Mouse (Mus musculus) hindbrain, embryonic 13.5 days (tissue): Measurements from ENCODE around the gene Tmem63a. TPM values are rescaled to one million over a fixed set of nuclear protein-coding genes. Genes with fewer than 3 reads are reported as not detected.

ENCODE experiments used
- ATAC-seq: fragments of 200-750 bp; cut with Nextera tagmentation; 2 replicates; pipeline ENCODE4 v1.8.0; 2017; ENCODE audit warnings: moderate TSS enrichment; ENCODE audit not compliant: low FRiP score
- H3K27ac ChIP-seq: fragments of 300-500 bp; sonication (generic); 2 replicates; pipeline ENCODE4 v1.5.1; 2015; ENCODE audit warnings: inconsistent platforms, mild to moderate bottlenecking, moderate library complexity
- H3K27me3 ChIP-seq: fragments of 300-500 bp; sonication (generic); 2 replicates; pipeline ENCODE4 v1.6.1; 2015; ENCODE audit warnings: mild to moderate bottlenecking, inconsistent platforms
- H3K36me3 ChIP-seq: fragments of 300-500 bp; sonication (generic); 2 replicates; pipeline ENCODE4 v1.6.1; 2015; ENCODE audit warnings: mild to moderate bottlenecking, inconsistent platforms
- H3K4me1 ChIP-seq: fragments of 300-500 bp; sonication (generic); replicated peaks from 2 replicates; pipeline ENCODE4 v1.6.1; 2015; ENCODE audit warnings: inconsistent platforms
- H3K4me2 ChIP-seq: fragments of 300-500 bp; sonication (generic); 2 replicates; pipeline ENCODE4 v1.6.1; 2015; ENCODE audit warnings: inconsistent platforms, mild to moderate bottlenecking, moderate library complexity
- H3K4me3 ChIP-seq: fragments of 300-500 bp; sonication (generic); 2 replicates; pipeline ENCODE4 v1.5.1; 2015; ENCODE audit warnings: mild to moderate bottlenecking, inconsistent platforms
- H3K9ac ChIP-seq: fragments of 300-500 bp; sonication (generic); 2 replicates; pipeline ENCODE4 v1.6.1; 2015; ENCODE audit warnings: mild to moderate bottlenecking, inconsistent platforms
- H3K9me3 ChIP-seq: fragments of 300-500 bp; sonication (generic); 2 replicates; pipeline ENCODE4 v1.6.1; 2016; ENCODE audit warnings: inconsistent platforms
- WGBS: fragments of 180-500 bp; shearing (Covaris S2); methylation state at CpG from one replicate; pipeline ENCODE4 v1.1.7; 2015; 5-methylcytosine and 5-hydroxymethylcytosine counted together
- polyA plus RNA-seq: library from polyadenylated mRNA; unstranded; fragments of >200 nt; fragmentation: Nextera tagmentation; extraction: Ambion mirVana; gene quantifications from 2 replicates; pipeline ENCODE4 v1.2.1, GENCODE M21; 2015

Tmem63a gene
- polyA plus RNA-seq, 1 experiment from 2014 or later: 1.8 TPM

DNA sequence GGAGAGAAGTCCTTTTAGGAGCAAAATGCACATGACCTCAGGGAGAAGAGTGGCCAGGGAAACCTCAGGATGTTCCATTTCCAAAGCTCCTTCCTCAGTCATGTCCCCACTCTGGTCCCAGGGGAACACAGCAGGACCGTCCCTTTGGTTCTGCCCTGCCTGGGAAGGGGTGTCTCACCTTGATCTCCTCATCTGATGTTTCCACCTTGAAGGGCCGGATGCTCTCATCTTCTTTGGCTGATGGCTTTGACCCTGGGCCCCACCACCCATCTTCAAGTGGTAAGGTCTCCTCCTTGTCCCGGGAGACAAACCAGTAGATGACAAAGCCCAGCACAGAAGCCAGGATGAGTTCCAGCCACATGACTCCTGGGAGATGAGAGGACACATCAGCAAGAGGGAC is 59.5 kb downstream of the Tmem63a start:
- WGBS: 85% methylated on average over 3 of the region's 3 CpGs
- Histone ChIP-seq H3K4me1 (peaks cover 13% of the 10 kb centered on the region), H3K27ac (no peak overlapping the region), H3K9me3 (no peaks in the 10 kb centered on the region), H3K9ac (no peak overlapping the region), H3K27me3 (no peaks in the 10 kb centered on the region), H3K4me2 (no peak overlapping the region), H3K36me3 (no peaks in the 10 kb centered on the region), H3K4me3 (no peak overlapping the region)
- no peak for ATAC-seq

- Histone ChIP-seq H3K27me3 (no peaks in the 10 kb centered on the region), H3K27ac (no peak overlapping the region), H3K9me3 (no peaks in the 10 kb centered on the region), H3K4me2 (no peak overlapping the region), H3K4me3 (no peak overlapping the region), H3K4me1 (peaks cover 13% of the 10 kb centered on the region), H3K9ac (no peak overlapping the region), H3K36me3 (no peaks in the 10 kb centered on the region)
- no peak for ATAC-seq
- 88% methylated on average over 2 of the region's 2 CpGs for WGBS
These were observed 61.6 kb downstream of the Tmem63a start for GRCm38 (mm10) chr1:181003790-181004189.

GRCm38 (mm10) chr1:181005331-181005730 is 63.2 kb downstream of the Tmem63a start:
- Histone ChIP-seq H3K27ac (no peak overlapping the region), H3K36me3 (no peaks in the 10 kb centered on the region), H3K4me3 (no peak overlapping the region), H3K4me2 (no peak overlapping the region), H3K9ac (no peak overlapping the region), H3K27me3 (no peaks in the 10 kb centered on the region), H3K4me1 (peaks cover 9% of the 10 kb centered on the region), H3K9me3 (no peaks in the 10 kb centered on the region)
- no peak for ATAC-seq
- WGBS: 90% methylated on average over 8 of the region's 8 CpGs

DNA sequence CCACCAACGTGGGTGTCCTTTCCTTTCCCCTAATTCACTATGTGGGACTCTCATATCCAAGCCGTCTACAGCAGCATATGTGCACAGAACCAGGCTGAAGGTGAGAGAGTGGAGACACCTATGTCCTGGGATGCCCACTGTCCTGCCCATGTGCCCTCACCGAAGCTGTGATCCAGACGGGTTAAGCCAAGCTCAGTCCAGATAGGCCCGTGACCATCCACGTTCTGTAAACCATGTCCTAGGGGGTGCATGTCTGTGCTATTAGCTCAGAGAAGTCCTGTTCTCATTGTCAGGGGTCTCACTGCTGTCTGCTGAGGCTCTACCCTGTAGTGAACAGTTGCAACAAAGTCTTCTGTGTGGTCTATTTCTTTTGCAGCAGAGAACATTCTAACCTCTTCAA is 65.7 kb downstream of the Tmem63a start:
- H3K9me3 ChIP-seq: no peaks in the 10 kb centered on the region
- H3K4me3 ChIP-seq: no peak overlapping the region
- H3K27me3 ChIP-seq: no peaks in the 10 kb centered on the region
- ATAC-seq: no peak
- no peak overlapping the region for H3K27ac ChIP-seq
- H3K9ac ChIP-seq: no peak overlapping the region
- no peak overlapping the region for H3K4me2 ChIP-seq
- 93% methylated on average over 6 of the region's 6 CpGs for WGBS
- no peaks in the 10 kb centered on the region for H3K36me3 ChIP-seq
- no peaks in the 10 kb centered on the region for H3K4me1 ChIP-seq

DNA sequence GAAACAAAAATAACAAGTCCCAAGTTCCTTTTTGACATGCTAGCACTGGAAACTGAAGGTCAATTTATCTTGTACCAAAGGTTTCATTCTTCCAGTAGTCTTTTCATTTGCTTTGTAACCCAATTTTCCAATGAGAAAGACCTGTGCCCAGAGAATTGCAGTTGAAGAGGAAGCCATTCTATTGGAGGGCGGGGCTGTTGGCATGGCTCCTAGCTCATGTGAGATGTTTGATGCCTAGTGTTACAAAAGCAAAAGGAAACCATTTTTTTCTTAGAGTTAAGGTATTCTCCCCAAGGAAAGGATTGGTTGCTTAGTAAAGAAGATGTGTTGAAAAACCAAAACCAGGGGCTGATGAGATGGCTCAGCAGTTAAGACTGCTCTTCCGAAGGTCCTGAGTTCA is 66.1 kb downstream of the Tmem63a start:
- Histone ChIP-seq H3K4me1 (no peaks in the 10 kb centered on the region), H3K9ac (no peak overlapping the region), H3K27ac (no peak overlapping the region), H3K36me3 (no peaks in the 10 kb centered on the region), H3K27me3 (no peaks in the 10 kb centered on the region), H3K4me2 (no peak overlapping the region), H3K4me3 (no peak overlapping the region), H3K9me3 (no peaks in the 10 kb centered on the region)
- no peak for ATAC-seq
- WGBS: 97% methylated on average over 2 of the region's 2 CpGs

GRCm38 (mm10) chr1:181009011-181009590 is 67.0 kb downstream of the Tmem63a start:
- Histone ChIP-seq H3K4me3 (no peak overlapping the region), H3K9me3 (no peaks in the 10 kb centered on the region), H3K27me3 (no peaks in the 10 kb centered on the region), H3K27ac (no peak overlapping the region), H3K4me1 (no peaks in the 10 kb centered on the region), H3K9ac (no peak overlapping the region), H3K4me2 (no peak overlapping the region), H3K36me3 (no peaks in the 10 kb centered on the region)
- no peak for ATAC-seq
- 91% methylated on average over 4 of the region's 4 CpGs for WGBS

- 63% methylated on average over 3 of the region's 3 CpGs for WGBS
- H3K27me3 ChIP-seq: no peaks in the 10 kb centered on the region
- H3K4me3 ChIP-seq: no peak overlapping the region
- ATAC-seq: no peak
- H3K9me3 ChIP-seq: no peaks in the 10 kb centered on the region
- no peak overlapping the region for H3K4me2 ChIP-seq
- H3K4me1 ChIP-seq: no peaks in the 10 kb centered on the region
- H3K36me3 ChIP-seq: no peaks in the 10 kb centered on the region
- no peak overlapping the region for H3K9ac ChIP-seq
- H3K27ac ChIP-seq: no peak overlapping the region
These were observed 67.6 kb downstream of the Tmem63a start for GRCm38 (mm10) chr1:181009754-181010153.

DNA sequence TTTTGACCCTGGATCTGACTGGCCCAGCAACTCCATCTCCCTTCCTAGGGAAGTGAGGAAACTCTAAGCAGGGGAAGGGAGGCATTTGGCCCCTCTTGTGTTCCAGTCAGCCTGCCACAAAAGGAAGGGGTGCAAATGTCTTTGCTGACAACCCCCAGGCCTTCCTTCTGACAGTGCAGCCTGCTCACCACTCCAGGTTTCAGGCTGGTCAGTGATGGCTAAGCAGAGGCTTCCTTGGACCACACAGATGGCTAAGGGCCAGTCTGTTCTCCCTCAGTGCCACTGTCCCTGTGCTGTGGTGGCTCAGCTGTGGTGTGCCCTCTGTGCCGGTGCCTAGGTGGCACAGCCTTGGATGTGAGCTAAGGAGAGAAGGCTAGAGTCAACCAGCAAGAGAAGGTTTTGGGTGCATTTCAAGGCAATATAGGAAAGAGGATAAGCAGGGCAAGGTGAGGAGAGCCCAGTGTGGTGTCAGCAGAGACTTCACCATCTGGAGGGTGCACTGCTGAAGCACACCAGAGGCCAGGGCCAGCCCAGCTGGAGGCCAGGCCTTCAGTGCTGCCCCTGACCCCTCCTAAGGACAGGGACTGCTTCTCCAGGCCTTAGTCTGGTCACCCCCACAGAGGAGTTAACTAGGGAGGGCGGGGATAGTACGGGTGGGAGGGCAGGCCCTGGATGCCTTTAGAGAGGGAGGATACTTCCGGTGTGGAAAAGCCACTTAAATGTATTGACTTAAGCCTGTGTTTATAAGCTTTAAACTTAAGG is 68.2 kb downstream of the Tmem63a start:
- H3K9ac ChIP-seq: no peak overlapping the region
- H3K4me1 ChIP-seq: peaks cover 5% of the 10 kb centered on the region
- H3K9me3 ChIP-seq: no peaks in the 10 kb centered on the region
- no peaks in the 10 kb centered on the region for H3K36me3 ChIP-seq
- H3K27me3 ChIP-seq: no peaks in the 10 kb centered on the region
- no peak overlapping the region for H3K27ac ChIP-seq
- H3K4me2 ChIP-seq: no peak overlapping the region
- H3K4me3 ChIP-seq: no peak overlapping the region
- WGBS: 68% methylated on average over 4 of the region's 4 CpGs
- no peak for ATAC-seq

GRCm38 (mm10) chr1:181011601-181012000 is 69.5 kb downstream of the Tmem63a start:
- no peaks in the 10 kb centered on the region for H3K9me3 ChIP-seq
- no peak overlapping the region for H3K4me2 ChIP-seq
- H3K36me3 ChIP-seq: no peaks in the 10 kb centered on the region
- ATAC-seq: no peak
- H3K9ac ChIP-seq: no peak overlapping the region
- H3K27ac ChIP-seq: no peak overlapping the region
- H3K4me1 ChIP-seq: peaks cover 13% of the 10 kb centered on the region
- no peak overlapping the region for H3K4me3 ChIP-seq
- 62% methylated on average over 5 of the region's 5 CpGs for WGBS
- H3K27me3 ChIP-seq: peaks cover 7% of the 10 kb centered on the region

- Histone ChIP-seq H3K4me2 (no peak overlapping the region), H3K9me3 (no peaks in the 10 kb centered on the region), H3K36me3 (no peaks in the 10 kb centered on the region), H3K9ac (no peak overlapping the region), H3K27me3 (peaks cover 8% of the 10 kb centered on the region), H3K27ac (no peak overlapping the region), H3K4me1 (peaks cover 21% of the 10 kb centered on the region), H3K4me3 (no peak overlapping the region)
- 82% methylated on average over 3 of the region's 3 CpGs for WGBS
- no peak for ATAC-seq
These were observed 70.3 kb downstream of the Tmem63a start for GRCm38 (mm10) chr1:181012416-181012815.

- Histone ChIP-seq H3K27ac (no peak overlapping the region), H3K9me3 (no peaks in the 10 kb centered on the region), H3K4me3 (no peak overlapping the region), H3K4me2 (no peak overlapping the region), H3K36me3 (no peaks in the 10 kb centered on the region), H3K9ac (no peak overlapping the region), H3K27me3 (peaks cover 16% of the 10 kb centered on the region), H3K4me1 (peaks cover 27% of the 10 kb centered on the region)
- 75% methylated on average over 6 of the region's 6 CpGs for WGBS
- ATAC-seq: no peak
These were observed 71.3 kb downstream of the Tmem63a start for GRCm38 (mm10) chr1:181013446-181013845.

- WGBS: 75% methylated on average over 6 of the region's 6 CpGs
- Histone ChIP-seq H3K27me3 (peaks cover 19% of the 10 kb centered on the region), H3K27ac (no peak overlapping the region), H3K9ac (no peak overlapping the region), H3K4me1 (peaks cover 27% of the 10 kb centered on the region), H3K4me2 (no peak overlapping the region), H3K4me3 (no peak overlapping the region), H3K36me3 (no peaks in the 10 kb centered on the region), H3K9me3 (no peaks in the 10 kb centered on the region)
- no peak for ATAC-seq
These were observed 72.8 kb downstream of the Tmem63a start for GRCm38 (mm10) chr1:181014731-181015500.
